Mouse (Mus musculus): ENCODE measurements at regions not wholly inside any gene's neighbourhood (a gene's known extent, or its start where the extent isn't known, plus 50 kb on each side); places are given as distances from the start of the nearest gene placed in this dataset.

DNA sequence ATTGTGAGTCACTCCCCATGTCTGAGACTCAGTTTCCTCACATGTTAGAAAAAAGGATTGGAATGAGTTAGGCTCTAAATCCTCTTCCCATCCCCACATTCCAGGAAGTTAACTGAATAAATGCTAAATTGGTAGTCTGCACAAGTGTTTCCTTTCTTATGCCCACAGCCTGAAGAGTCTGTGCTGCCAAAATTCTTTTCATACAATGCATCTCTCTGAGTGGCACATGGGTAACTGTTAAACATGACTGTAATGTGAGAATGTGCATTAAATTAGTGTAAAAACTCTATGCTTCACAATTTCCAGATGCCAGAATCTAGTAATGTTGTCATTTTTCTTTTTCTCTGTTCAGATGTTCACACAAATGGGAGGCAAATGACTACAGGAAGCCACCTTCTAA lies 317.5 kb upstream of the A1bg start:
- no peak for TF ChIP-seq CTCF (IDR thresholded peaks at IDR 0.05; ENCODE audit: low read depth)
- no peak for TF ChIP-seq EP300 (IDR thresholded peaks at IDR 0.05; ENCODE audit: low read depth)
